Mouse (Mus musculus) intestine, embryonic 15.5 days (tissue): ENCODE data around the gene Rgs6. TPM values are rescaled to one million over a fixed set of nuclear protein-coding genes. Genes with fewer than 3 reads are reported as not detected.

Experiments
- ATAC-seq: fragments of 200-750 bp; cut with Nextera tagmentation; 2 replicates; pipeline ENCODE4 v1.8.0; 2017; ENCODE audit warnings: moderate TSS enrichment, moderate library complexity
- H3K27ac ChIP-seq: fragments of 300-500 bp; sonication (generic); 2 replicates; pipeline ENCODE4 v1.5.1; 2015; ENCODE audit warnings: mild to moderate bottlenecking, inconsistent platforms
- H3K27me3 ChIP-seq: fragments of 300-500 bp; sonication (generic); replicated peaks from 2 replicates; pipeline ENCODE4 v1.6.1; 2015; ENCODE audit warnings: inconsistent platforms
- H3K36me3 ChIP-seq: fragments of 300-500 bp; sonication (generic); 2 replicates; pipeline ENCODE4 v1.6.1; 2015; ENCODE audit warnings: inconsistent platforms
- H3K4me1 ChIP-seq: fragments of 300-500 bp; sonication (generic); replicated peaks from 2 replicates; pipeline ENCODE4 v1.6.1; 2015; ENCODE audit warnings: inconsistent platforms
- H3K4me2 ChIP-seq: fragments of 300-500 bp; sonication (generic); replicated peaks from 2 replicates; pipeline ENCODE4 v1.6.1; 2015; ENCODE audit warnings: mild to moderate bottlenecking, inconsistent platforms
- H3K4me3 ChIP-seq: fragments of 300-500 bp; sonication (generic); replicated peaks from 2 replicates; pipeline ENCODE4 v1.5.1; 2015; ENCODE audit warnings: inconsistent platforms
- H3K9ac ChIP-seq: fragments of 300-500 bp; sonication (generic); 2 replicates; pipeline ENCODE4 v1.6.1; 2015; ENCODE audit warnings: inconsistent platforms
- H3K9me3 ChIP-seq: fragments of 300-500 bp; sonication (generic); 2 replicates; pipeline ENCODE4 v1.6.1; 2016; ENCODE audit warnings: inconsistent platforms
- WGBS: fragments of 180-500 bp; shearing (Covaris S2); methylation state at CpG from one replicate; pipeline ENCODE4 v1.1.7; 2015; 5-methylcytosine and 5-hydroxymethylcytosine counted together
- polyA plus RNA-seq: library from polyadenylated mRNA; unstranded; fragments of >200 nt; fragmentation: Nextera tagmentation; extraction: Ambion mirVana; gene quantifications from 2 replicates; pipeline ENCODE4 v1.2.1, GENCODE M21; 2015

The Rgs6 gene
- polyA plus RNA-seq, 1 experiment from 2014 or later: 1.9 TPM

- H3K4me2 ChIP-seq: no peak overlapping the region
- no peaks in the 10 kb centered on the region for H3K36me3 ChIP-seq
- H3K9me3 ChIP-seq: no peaks in the 10 kb centered on the region
- no peak overlapping the region for H3K27ac ChIP-seq
- H3K4me1 ChIP-seq: no peaks in the 10 kb centered on the region
- H3K27me3 ChIP-seq: no peaks in the 10 kb centered on the region
- WGBS: 62% methylated on average over 4 of the region's 4 CpGs
- no peak for ATAC-seq
- H3K9ac ChIP-seq: no peak overlapping the region
- H3K4me3 ChIP-seq: no peak overlapping the region
Measured at GRCm38 (mm10) chr12:82670201-82670737, 82.2 kb downstream of the Rgs6 start.

- Histone ChIP-seq H3K4me1 (no peaks in the 10 kb centered on the region), H3K4me2 (no peak overlapping the region), H3K9ac (no peak overlapping the region), H3K9me3 (no peaks in the 10 kb centered on the region), H3K4me3 (no peak overlapping the region), H3K36me3 (no peaks in the 10 kb centered on the region), H3K27ac (no peak overlapping the region), H3K27me3 (no peaks in the 10 kb centered on the region)
- no peak for ATAC-seq
- WGBS: 87% methylated on average over 5 of the region's 5 CpGs
Measured at GRCm38 (mm10) chr12:82671591-82671990, 83.5 kb downstream of the Rgs6 start.

GRCm38 (mm10) chr12:82675137-82675536, 87.0 kb downstream of the Rgs6 start:
- Histone ChIP-seq H3K4me2 (no peak overlapping the region), H3K4me3 (no peak overlapping the region), H3K36me3 (no peaks in the 10 kb centered on the region), H3K27me3 (no peaks in the 10 kb centered on the region), H3K4me1 (no peaks in the 10 kb centered on the region), H3K9ac (no peak overlapping the region), H3K9me3 (no peaks in the 10 kb centered on the region), H3K27ac (no peak overlapping the region)
- WGBS: 58% methylated on average over 4 of the region's 4 CpGs
- ATAC-seq: no peak

DNA sequence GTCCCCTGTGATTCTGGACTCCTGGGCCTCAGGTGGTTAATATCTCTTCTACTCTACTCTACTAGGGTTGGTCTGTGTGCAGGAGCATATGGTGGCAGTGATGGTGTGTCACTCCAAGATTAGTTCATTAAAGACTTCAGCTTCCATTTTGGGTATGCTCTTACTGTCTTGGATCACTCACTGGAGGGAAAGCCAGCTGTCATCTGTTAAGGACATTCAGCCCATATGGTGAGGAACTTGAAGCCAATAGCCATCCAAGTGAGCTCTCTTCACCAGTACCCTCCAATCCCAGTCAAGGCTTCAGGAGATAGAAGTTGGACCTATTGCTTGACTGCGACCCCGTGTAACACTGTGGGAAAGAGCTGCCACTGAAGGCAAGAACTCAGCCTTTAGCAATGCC, 98.9 kb downstream of the Rgs6 start:
- Histone ChIP-seq H3K36me3 (no peaks in the 10 kb centered on the region), H3K27ac (no peak overlapping the region), H3K4me2 (no peak overlapping the region), H3K4me1 (no peaks in the 10 kb centered on the region), H3K4me3 (no peak overlapping the region), H3K27me3 (no peaks in the 10 kb centered on the region), H3K9me3 (no peaks in the 10 kb centered on the region), H3K9ac (no peak overlapping the region)
- ATAC-seq: no peak
- 94% methylated on average over 2 of the region's 2 CpGs for WGBS

GRCm38 (mm10) chr12:82698886-82699527, 110.9 kb downstream of the Rgs6 start:
- Histone ChIP-seq H3K27ac (no peak overlapping the region), H3K4me1 (no peaks in the 10 kb centered on the region), H3K4me2 (no peak overlapping the region), H3K9me3 (no peaks in the 10 kb centered on the region), H3K4me3 (no peak overlapping the region), H3K36me3 (no peaks in the 10 kb centered on the region), H3K9ac (no peak overlapping the region), H3K27me3 (no peaks in the 10 kb centered on the region)
- no peak for ATAC-seq
- WGBS: 62% methylated on average over 12 of the region's 12 CpGs

DNA sequence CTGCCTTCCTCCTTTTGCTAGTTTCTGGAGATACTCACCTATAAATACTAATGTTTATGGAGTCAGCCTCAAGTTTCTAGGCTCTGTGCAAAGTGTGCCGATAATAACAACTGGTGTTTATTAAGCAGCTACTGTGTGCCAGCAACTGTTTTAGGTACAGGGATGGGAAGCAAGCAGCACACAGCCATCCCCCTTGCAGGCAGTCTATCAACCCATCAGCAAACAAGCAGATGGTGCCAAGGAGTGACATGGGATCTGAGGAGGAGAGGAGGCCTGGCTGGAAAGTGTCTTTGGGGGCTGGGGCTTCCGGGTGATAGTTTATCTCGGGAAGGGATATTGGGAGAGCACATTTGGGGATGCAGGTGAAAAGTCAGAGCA, 111.4 kb downstream of the Rgs6 start:
- Histone ChIP-seq H3K9ac (no peak overlapping the region), H3K27me3 (no peaks in the 10 kb centered on the region), H3K4me2 (no peak overlapping the region), H3K4me1 (no peaks in the 10 kb centered on the region), H3K27ac (no peak overlapping the region), H3K36me3 (no peaks in the 10 kb centered on the region), H3K4me3 (no peak overlapping the region), H3K9me3 (no peaks in the 10 kb centered on the region)
- WGBS: 64% methylated on average over 3 of the region's 3 CpGs
- no peak for ATAC-seq

GRCm38 (mm10) chr12:82700241-82700640, 112.1 kb downstream of the Rgs6 start:
- Histone ChIP-seq H3K9me3 (no peaks in the 10 kb centered on the region), H3K4me1 (no peaks in the 10 kb centered on the region), H3K27ac (no peak overlapping the region), H3K4me3 (no peak overlapping the region), H3K4me2 (no peak overlapping the region), H3K27me3 (no peaks in the 10 kb centered on the region), H3K36me3 (no peaks in the 10 kb centered on the region), H3K9ac (no peak overlapping the region)
- ATAC-seq: no peak
- WGBS: 83% methylated on average over 10 of the region's 10 CpGs

DNA sequence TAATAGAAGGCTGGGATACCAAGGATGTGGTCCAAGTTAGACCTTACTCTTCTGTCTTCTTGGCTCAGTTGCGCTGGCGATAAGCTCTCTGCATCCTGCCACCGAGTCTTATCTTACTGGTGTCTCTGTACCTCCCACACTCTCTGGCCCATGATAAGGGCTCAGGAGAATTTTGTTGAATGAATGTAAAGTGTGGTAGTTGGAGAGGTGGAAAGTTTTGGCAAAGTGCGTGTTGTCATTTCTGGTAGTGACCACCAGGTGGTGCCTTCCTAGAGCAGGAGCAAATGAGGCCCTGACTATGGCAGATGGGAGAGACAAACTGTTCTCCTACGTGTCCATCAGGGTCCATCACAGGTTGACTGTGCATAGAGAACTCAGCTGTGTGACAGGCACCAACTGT, 112.7 kb downstream of the Rgs6 start:
- ATAC-seq: no peak
- H3K4me1 ChIP-seq: no peaks in the 10 kb centered on the region
- no peak overlapping the region for H3K27ac ChIP-seq
- 57% methylated on average over 5 of the region's 5 CpGs for WGBS
- no peaks in the 10 kb centered on the region for H3K9me3 ChIP-seq
- H3K36me3 ChIP-seq: no peaks in the 10 kb centered on the region
- no peaks in the 10 kb centered on the region for H3K27me3 ChIP-seq
- H3K4me3 ChIP-seq: no peak overlapping the region
- H3K9ac ChIP-seq: no peak overlapping the region
- no peak overlapping the region for H3K4me2 ChIP-seq

- no peak for ATAC-seq
- Histone ChIP-seq H3K4me3 (no peak overlapping the region), H3K4me1 (no peaks in the 10 kb centered on the region), H3K27ac (no peak overlapping the region), H3K9ac (no peak overlapping the region), H3K9me3 (no peaks in the 10 kb centered on the region), H3K4me2 (no peak overlapping the region), H3K36me3 (no peaks in the 10 kb centered on the region), H3K27me3 (no peaks in the 10 kb centered on the region)
- 82% methylated on average over 7 of the region's 7 CpGs for WGBS
Measured at GRCm38 (mm10) chr12:82701359-82701758, 113.3 kb downstream of the Rgs6 start.

DNA sequence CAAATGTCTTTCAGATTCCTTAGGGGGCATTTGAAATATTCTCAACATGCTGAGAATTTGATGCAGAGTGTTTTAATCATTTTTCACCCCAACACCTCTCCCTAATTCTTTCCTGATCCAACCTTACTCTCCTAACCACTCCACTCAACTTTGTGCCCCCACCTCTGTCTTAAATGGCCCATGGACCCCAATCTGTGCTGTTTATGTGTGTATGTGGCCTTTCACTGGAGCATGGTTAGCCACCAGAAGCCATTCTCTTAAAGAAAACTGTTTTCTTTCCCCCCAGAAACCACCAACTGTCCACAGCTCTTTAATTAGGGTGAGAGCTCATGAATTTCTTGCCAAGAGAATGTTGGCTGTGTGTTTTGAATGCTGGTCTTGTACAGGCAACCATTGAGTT, 122.3 kb downstream of the Rgs6 start:
- Histone ChIP-seq H3K4me1 (no peaks in the 10 kb centered on the region), H3K36me3 (no peaks in the 10 kb centered on the region), H3K4me3 (no peak overlapping the region), H3K27ac (no peak overlapping the region), H3K9ac (no peak overlapping the region), H3K9me3 (no peaks in the 10 kb centered on the region), H3K4me2 (no peak overlapping the region), H3K27me3 (no peaks in the 10 kb centered on the region)
- no peak for ATAC-seq

GRCm38 (mm10) chr12:82714284-82714683, 126.2 kb downstream of the Rgs6 start:
- Histone ChIP-seq H3K4me1 (no peaks in the 10 kb centered on the region), H3K9ac (no peak overlapping the region), H3K27me3 (no peaks in the 10 kb centered on the region), H3K4me2 (no peak overlapping the region), H3K4me3 (no peak overlapping the region), H3K36me3 (no peaks in the 10 kb centered on the region), H3K9me3 (no peaks in the 10 kb centered on the region), H3K27ac (no peak overlapping the region)
- ATAC-seq: no peak
- 74% methylated on average over 2 of the region's 2 CpGs for WGBS

DNA sequence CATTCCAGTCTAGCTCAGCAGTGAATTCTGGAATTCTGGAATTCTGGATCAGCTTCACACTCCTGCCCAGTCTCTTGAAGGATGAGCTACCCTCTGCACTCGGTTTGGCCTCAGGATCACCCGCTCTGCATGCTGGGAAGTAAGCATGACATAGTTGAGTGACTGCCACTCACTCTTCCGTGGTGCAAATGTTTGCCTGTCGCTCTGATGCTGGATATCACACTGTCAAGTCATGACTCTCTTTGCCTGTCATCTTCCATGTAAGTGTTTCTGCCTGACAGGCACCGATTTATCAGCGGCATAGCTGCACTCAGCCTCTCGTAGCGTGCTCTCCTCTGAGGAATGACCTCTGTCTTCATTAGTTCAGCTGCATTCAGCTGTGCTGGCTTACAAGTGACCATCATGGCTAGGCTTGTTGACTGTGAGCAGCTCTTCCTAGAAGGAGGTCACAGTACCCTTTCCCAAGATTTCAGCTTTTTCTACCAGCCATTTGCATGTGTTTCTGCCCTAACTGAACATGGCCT, 135.0 kb downstream of the Rgs6 start:
- Histone ChIP-seq H3K4me1 (no peaks in the 10 kb centered on the region), H3K27ac (no peak overlapping the region), H3K36me3 (no peaks in the 10 kb centered on the region), H3K9me3 (no peaks in the 10 kb centered on the region), H3K4me2 (no peak overlapping the region), H3K4me3 (no peak overlapping the region), H3K27me3 (no peaks in the 10 kb centered on the region), H3K9ac (no peak overlapping the region)
- no peak for ATAC-seq
- 86% methylated on average over 8 of the region's 8 CpGs for WGBS

DNA sequence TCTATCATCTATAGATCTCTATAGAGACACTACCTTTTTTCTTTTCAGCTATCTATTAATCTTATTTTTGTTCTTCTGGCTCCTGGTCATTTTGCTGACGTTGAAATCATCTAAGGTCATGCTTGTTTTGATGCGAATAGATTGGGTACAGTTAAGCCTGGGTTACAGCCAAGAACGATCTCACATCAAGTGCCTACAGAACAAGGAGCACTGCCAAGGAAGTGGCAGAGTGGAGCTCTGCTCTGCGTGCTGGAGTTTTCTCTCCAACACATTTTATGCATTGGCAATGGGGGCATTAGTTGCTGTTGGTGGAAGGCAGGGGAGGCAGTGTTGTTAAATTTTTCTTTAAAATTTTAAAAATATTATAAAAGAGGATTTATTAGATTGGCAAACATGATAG, 138.2 kb downstream of the Rgs6 start:
- H3K4me1 ChIP-seq: no peaks in the 10 kb centered on the region
- H3K9ac ChIP-seq: no peak overlapping the region
- no peak overlapping the region for H3K27ac ChIP-seq
- no peaks in the 10 kb centered on the region for H3K9me3 ChIP-seq
- no peaks in the 10 kb centered on the region for H3K36me3 ChIP-seq
- ATAC-seq: no peak
- WGBS: 88% methylated on average over 4 of the region's 4 CpGs
- no peak overlapping the region for H3K4me2 ChIP-seq
- no peaks in the 10 kb centered on the region for H3K27me3 ChIP-seq
- no peak overlapping the region for H3K4me3 ChIP-seq
